Mouse (Mus musculus) macrophage (primary cell): ENCODE results near the gene Zfp442. TPM values are rescaled to one million over a fixed set of nuclear protein-coding genes. Genes with fewer than 3 reads are reported as not detected.

Experiments
- polyA plus RNA-seq: library from polyadenylated mRNA; stranded (reverse); fragments of 250-400 nt; gene quantifications from 3 replicates; pipeline ENCODE4 v1.2.4, GENCODE M21; 2018; ENCODE audit warnings: inconsistent platforms

The Zfp442 gene
- polyA plus RNA-seq, 1 experiment from 2014 or later = 1.2 TPM

Other genes with a start within 250 kb of the Zfp442 start
- 1.5 to 2.1 TPM (median 2.1 TPM) in 3 replicates for gene Zfp937, start 233.4 kb downstream of the Zfp442 start, polyA plus RNA-seq
- gene Gm21994, start 195.9 kb downstream of the Zfp442 start, polyA plus RNA-seq = 1.4 to 8.2 TPM (median 4.3 TPM) in 3 replicates
- not detected in 3 replicates for gene Gm14124, start 194.0 kb downstream of the Zfp442 start, polyA plus RNA-seq
- gene Gm10130, start 127.8 kb downstream of the Zfp442 start, polyA plus RNA-seq = not detected in 3 replicates
- gene 3300002I08Rik, start 88.7 kb downstream of the Zfp442 start, polyA plus RNA-seq = 1.1 to 2.4 TPM (median 2.0 TPM) in 3 replicates
- gene Zfp345, start 33.6 kb upstream of the Zfp442 start, polyA plus RNA-seq = not detected in 3 replicates
- 5.6 to 14.2 TPM (median 9.1 TPM) in 3 replicates for gene Cst7, start 118.9 kb upstream of the Zfp442 start, polyA plus RNA-seq
- 21.1 to 28.3 TPM (median 26.8 TPM) in 3 replicates for gene Apmap, start 157.1 kb upstream of the Zfp442 start, polyA plus RNA-seq
- gene Acss1, start 217.0 kb upstream of the Zfp442 start, polyA plus RNA-seq = 18.0 to 26.5 TPM (median 21.7 TPM) in 3 replicates
- not detected in 3 replicates for gene Vsx1, start 237.9 kb upstream of the Zfp442 start, polyA plus RNA-seq